Mouse (Mus musculus): ENCODE measurements around the gene Rad51d.

- TF ChIP-seq POLR2A (IDR thresholded peaks at IDR 0.05; ENCODE audit: insufficient read length, low read depth) (no peak), TCF12 (IDR thresholded peaks at IDR 0.05; ENCODE audit: insufficient read depth, poor library complexity, severe bottlenecking) (no peak), POLR2AphosphoS2 (IDR thresholded peaks at IDR 0.05; ENCODE audit: insufficient read length, low read depth) (no peak), USF1 (IDR thresholded peaks at IDR 0.05; ENCODE audit: low read depth) (no peak), MAX (IDR thresholded peaks at IDR 0.05; ENCODE audit: low read depth) (no peak), MYOD1 (IDR thresholded peaks at IDR 0.05; ENCODE audit: control insufficient read depth in 1 of 3, insufficient read length in 2 of 3, low read depth in 2 of 3) (no peak)
Observed at GRCm38 (mm10) chr11:82875631-82876030, 14.8 kb downstream of the Rad51d start.

Measured in myocyte (in vitro differentiated cells).